Mouse (Mus musculus): ENCODE results near the gene Frem3.

Gene Frem3

GRCm38 (mm10) chr8:80710670-80711400 lies 100.0 kb downstream of the Frem3 start:
- DNase-seq (ENCODE audit: low spot score): no peak

DNA sequence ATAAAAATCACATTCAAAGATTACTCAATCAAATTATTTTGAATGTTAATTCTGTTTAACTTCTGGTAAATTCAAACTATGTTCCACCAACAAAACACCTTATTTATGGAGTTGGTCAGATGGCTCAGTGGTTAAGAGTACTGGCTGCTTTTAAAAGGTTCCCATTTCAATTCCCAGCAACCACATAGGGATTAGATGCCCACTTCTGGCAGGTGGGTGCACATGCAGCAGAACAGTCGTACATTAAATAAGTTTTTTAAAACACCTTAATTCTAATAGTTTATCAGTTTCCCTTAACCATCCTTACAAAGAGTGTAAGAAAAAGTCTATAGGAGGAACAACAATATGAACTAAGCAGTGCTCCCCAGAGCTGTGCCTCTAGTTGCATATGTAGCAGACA lies 103.6 kb downstream of the Frem3 start:
- DNase-seq (ENCODE audit: low spot score): no peak

DNA sequence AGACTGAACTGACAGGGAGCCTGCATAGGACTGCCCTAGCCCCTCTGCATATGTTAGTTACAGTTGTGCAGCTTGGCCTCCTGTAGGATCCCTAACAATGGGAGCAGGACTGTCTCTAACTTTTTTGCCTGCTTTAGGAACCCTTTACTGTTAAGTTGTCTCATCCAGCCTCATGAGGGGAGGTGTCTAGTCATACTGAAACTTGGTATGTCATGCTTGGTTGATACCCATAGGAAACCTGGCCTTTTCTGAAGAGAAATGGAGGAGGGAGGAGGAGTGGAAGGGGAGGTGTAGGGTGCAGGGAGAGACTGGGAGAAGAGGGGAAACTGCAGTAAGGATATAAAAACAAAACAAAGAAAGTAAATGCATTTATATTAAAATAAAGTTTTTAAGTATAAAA lies 121.4 kb downstream of the Frem3 start:
- DNase-seq (ENCODE audit: low spot score): no peak

DNA sequence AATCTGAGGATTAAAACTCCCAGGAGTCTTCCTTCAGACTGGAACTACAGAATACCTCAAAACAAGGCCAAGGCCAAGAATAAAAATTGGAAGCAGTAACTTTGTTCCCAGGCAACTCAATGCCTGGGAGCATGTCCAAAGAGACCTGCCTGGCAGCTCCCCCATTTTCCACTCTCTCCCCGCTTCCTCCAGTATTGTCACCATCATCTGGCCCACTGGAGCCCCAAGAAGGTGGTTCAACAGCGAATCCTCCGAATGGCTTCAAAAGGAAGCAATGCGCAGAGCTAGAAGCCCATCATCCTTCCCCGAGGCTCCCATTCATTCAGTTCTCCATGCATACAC lies 127.1 kb downstream of the Frem3 start:
- DNase-seq (ENCODE audit: low spot score): peak; percentile 7

DNA sequence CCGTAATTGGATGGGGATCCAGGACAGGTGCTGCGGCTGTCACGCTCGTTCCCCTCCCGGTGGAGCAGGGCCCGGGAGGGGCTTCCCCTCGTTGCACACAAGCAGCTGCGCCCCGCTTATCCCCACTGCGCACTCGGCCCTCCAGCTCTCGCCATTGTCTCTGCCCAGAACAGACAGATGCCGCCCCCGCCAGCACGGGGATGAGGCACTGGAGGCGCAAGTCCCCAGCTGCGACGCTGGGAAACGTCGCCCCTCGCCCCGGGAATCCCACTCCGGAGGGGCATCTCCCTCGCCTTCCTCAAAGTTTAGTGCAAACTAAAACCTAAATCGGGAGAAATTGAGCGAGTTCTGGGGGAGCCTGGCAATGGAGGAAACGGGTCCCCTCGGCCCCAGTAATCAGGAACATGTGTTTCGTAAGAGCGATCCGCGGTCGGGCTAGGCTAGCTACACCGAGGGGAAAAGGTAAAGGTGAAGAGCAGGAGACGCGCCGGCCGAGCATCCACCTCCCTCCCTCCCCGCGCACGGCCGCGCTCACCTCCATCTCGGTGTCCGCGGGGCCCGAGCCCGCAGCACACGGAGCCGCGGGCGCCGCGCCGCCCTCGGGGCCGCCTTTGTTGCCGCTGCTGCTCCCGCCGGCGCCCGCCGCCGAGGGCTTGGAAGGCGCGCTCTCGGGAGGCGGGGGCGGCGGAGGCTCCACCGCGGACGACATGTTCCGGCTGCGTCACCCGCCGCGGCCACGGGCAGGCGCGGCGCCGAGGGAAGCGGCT lies 127.7 kb downstream of the Frem3 start:
- peak; percentile 7 for DNase-seq (ENCODE audit: low spot score)

DNA sequence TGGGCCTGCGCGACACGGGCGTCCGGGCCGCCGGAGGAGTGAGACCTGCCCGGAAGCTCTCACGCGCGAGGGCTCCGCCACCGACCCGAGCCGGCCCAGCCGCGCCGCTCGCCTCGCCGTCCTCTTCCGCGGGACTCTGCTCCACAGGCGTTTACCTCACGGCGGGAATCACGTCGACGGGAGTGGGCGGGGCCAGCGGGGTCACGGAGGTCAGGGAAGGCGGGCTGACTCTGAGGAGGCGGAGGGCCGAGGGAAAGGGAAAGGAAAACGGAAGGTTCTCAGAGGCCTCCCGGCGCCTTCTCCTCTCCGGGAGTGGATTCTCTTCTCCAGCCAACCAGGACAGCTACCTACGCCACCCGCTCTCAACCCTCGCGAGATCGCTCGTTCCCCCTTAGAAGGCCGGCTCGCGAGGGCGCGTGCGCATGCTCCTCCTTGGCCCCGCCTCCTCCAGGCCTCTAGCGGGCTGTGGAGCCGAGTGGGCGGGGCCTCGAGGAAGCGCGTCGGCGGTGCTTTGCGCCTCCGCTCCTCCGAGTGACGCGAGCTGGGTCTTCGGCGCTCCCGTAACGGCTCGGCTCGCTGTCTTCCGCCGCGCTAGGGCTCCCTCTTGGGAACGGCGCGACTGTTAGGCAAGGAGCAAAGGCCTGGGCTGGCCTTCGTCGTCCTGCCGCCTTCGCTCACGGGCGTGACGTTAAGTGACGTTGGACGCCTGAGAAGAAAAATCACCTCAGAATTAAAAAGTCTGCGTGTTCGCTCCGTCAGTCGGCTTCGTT lies 128.5 kb downstream of the Frem3 start, which contains the start of gene Smarca5:
Gene Smarca5, minus strand, starts transcription at position 343 of the 770 bp plus-strand sequence.
- DNase-seq (ENCODE audit: low spot score): peak; percentile 96

DNA sequence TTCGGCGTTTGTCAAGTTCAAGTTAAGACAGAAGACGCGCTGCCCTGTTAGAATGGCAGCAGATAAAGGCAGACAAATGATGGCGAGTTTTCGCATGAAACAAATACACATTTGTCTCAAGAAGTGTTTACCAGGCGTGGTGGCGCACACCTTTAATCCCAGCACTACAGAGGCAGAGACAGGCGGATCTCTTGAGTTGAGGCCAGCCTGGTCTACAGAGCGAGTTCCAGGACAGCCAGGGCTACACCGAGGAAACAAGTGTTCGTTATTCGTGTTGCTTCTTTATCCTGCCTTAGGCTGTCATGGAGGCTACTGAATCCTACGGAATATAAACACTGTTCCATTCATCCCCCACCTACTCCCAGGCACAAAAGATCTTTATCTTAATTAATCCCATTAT lies 129.1 kb downstream of the Frem3 start:
- no peak for DNase-seq (ENCODE audit: low spot score)

All from ovary, postnatal 10 days (tissue).